ENCODE assay signal across 7 mouse cellular contexts in the genomic region with DNA sequence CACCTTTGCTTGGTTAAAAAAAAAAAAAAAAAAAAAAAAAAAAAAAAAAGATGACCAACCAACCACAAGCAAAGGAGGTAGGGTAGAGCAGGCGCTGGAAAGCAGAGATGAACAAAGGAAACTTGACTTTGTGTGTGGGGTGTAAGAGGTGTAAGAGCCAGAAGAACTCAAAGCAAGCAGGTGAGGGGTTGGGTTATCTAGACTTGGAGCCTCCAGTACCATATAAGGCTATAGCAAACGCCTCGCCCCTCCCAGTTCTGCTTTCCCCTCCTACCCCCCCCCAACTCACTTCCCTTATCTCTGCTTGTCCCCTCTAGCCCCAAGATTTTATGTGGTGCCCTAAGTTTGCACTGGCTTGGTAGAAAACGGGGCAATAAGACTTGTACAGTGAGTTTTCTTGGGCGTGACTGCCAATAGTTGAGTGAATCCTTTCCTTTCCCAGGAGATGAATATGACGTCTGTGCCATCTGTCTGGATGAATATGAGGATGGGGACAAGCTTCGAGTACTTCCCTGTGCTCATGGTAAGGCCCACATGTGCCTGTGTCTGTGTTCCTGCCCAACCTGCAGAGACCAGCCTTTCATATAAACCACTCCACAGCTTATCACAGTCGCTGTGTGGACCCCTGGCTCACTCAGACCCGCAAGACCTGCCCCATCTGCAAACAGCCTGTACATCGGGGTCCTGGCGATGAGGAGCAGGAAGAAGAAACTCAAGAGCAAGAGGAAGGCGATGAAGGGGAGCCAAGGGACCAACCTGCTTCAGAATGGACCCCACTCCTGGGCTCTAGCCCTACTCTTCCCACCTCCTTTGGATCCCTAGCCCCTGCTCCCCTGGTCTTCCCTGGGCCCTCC. TPM values are rescaled to one million over a fixed set of nuclear protein-coding genes. Genes with fewer than 3 reads are reported as not detected.
DNase-seq lines count a peak whose midpoint lies in the region; ATAC-seq and TF ChIP-seq lines count a peak whose summit lies in the region.

No protein-coding gene starts in this region.

- ATAC-seq in inflammation-experienced regulatory T-cells, adult 6 months: peak; percentile 49
- ATAC-seq in midbrain, embryonic 11.5 days (ENCODE audit: low FRiP score): no peak

- TF ChIP-seq CTCF in small intestine, adult 2 months (IDR thresholded peaks at IDR 0.05; ENCODE audit: extremely low read depth, insufficient read length, insufficient replicate concordance, low read depth, low read length): no peak

- DNase-seq in layer of hippocampus, adult 8-10 months (ENCODE audit: low spot score in 2 of 2): peak; percentile 7 to 16
- no peak for DNase-seq in layer of hippocampus, postnatal 14 days (ENCODE audit: low spot score in 2 of 2)
- peak; percentile 88 for DNase-seq in MEL-GATA-1-ER (ENCODE audit: extremely low read depth, low read depth)
- DNase-seq in adrenal gland, postnatal 36 days: no peak
- no peak for DNase-seq in midbrain, embryonic 11.5 days (ENCODE audit: low spot score, missing footprints)

- no peaks in the 10 kb centered on the region for H3K9me3 ChIP-seq in midbrain, embryonic 11.5 days (ENCODE audit: control insufficient read depth, low read length)

- WGBS in small intestine, adult 2 months: 35% methylated on average over 12 of the region's 12 CpGs
- WGBS in midbrain, embryonic 11.5 days: 85% methylated on average over 12 of the region's 12 CpGs

- peak overlapping the region; percentile 80 for H3K27ac ChIP-seq in small intestine, adult 2 months (ENCODE audit: insufficient read depth, low read depth, low read length)
- H3K27ac ChIP-seq in midbrain, embryonic 11.5 days (ENCODE audit: low read depth, low read length): no peak overlapping the region

- no peaks in the 10 kb centered on the region for H3K27me3 ChIP-seq in small intestine, adult 2 months (ENCODE audit: control insufficient read depth, insufficient read depth, low read length)
- H3K27me3 ChIP-seq in midbrain, embryonic 11.5 days (ENCODE audit: control insufficient read depth, insufficient read depth, low read length): no peaks in the 10 kb centered on the region

- H3K36me3 ChIP-seq in small intestine, adult 2 months (ENCODE audit: control insufficient read depth, insufficient read depth, low read length): peaks cover 49% of the 10 kb centered on the region
- peaks cover 17% of the 10 kb centered on the region for H3K36me3 ChIP-seq in midbrain, embryonic 11.5 days (ENCODE audit: control insufficient read depth, insufficient read depth, low read length)

- H3K4me3 ChIP-seq in small intestine, adult 2 months (ENCODE audit: low read depth, low read length): peak overlapping the region; percentile 45
- no peak overlapping the region for H3K4me3 ChIP-seq in midbrain, embryonic 11.5 days (ENCODE audit: low read depth, low read length)

- TF ChIP-seq POLR2A in small intestine, adult 2 months (IDR thresholded peaks at IDR 0.05; ENCODE audit: low read depth, low read length): no peak

- peaks cover 23% of the 10 kb centered on the region for H3K4me1 ChIP-seq in small intestine, adult 2 months (ENCODE audit: control insufficient read depth, insufficient read depth, insufficient read length, low read length)
- H3K4me1 ChIP-seq in midbrain, embryonic 11.5 days (ENCODE audit: control insufficient read depth, insufficient read depth, low read length): peaks cover 34% of the 10 kb centered on the region

- no peak overlapping the region for H3K9ac ChIP-seq in midbrain, embryonic 11.5 days (ENCODE audit: low read length)

- H3K4me2 ChIP-seq in midbrain, embryonic 11.5 days: no peak overlapping the region

RNA-seq across cellular contexts. Expression of a gene that starts 3.3 kb away (rescaled TPM):
- 100 to 1,000 TPM; 118 to 129 (median 122) TPM for total RNA-seq in layer of hippocampus, adult 8-10 months (2022)
- 100 to 1,000 TPM; 124 to 127 TPM for total RNA-seq in layer of hippocampus, postnatal 14 days (2021)
- 100 to 1,000 TPM in 2 of 3 experiments, 10 to 100 TPM in 1; 85.3 to 111 (median 111) TPM for polyA plus RNA-seq in inflammation-experienced regulatory T-cells, adult 6 months (2017; shearing (Covaris generic))
- 109 and 147 TPM in 2 replicates for polyA plus RNA-seq in small intestine, adult 2 months (2012; rRNA removed)
- 100 to 1,000 TPM; 127 to 165 TPM for total RNA-seq in adrenal gland, postnatal 36 days (2021)
- 134 and 142 TPM in 2 replicates for polyA plus RNA-seq in midbrain, embryonic 11.5 days (2014; fragmentation: Nextera tagmentation; extraction: Ambion mirVana)

RNA-seq across cellular contexts. Expression of a gene that starts 3.5 kb away (rescaled TPM):
- 100 to 1,000 TPM in 1 of 4 experiments, 10 to 100 TPM in 3; 84.8 to 102 (median 92.8) TPM for total RNA-seq in layer of hippocampus, adult 8-10 months (2022)
- 10 to 100 TPM; 70.2 to 72.3 TPM for total RNA-seq in layer of hippocampus, postnatal 14 days (2021)
- polyA plus RNA-seq in inflammation-experienced regulatory T-cells, adult 6 months (2017; shearing (Covaris generic)): 100 to 1,000 TPM; 276 to 454 (median 423) TPM
- 43.0 and 114 TPM in 2 replicates for polyA plus RNA-seq in small intestine, adult 2 months (2012; rRNA removed)
- total RNA-seq in adrenal gland, postnatal 36 days (2021): 10 to 100 TPM; 83.6 to 83.8 TPM
- polyA plus RNA-seq in midbrain, embryonic 11.5 days (2014; fragmentation: Nextera tagmentation; extraction: Ambion mirVana): 87.0 and 87.9 TPM in 2 replicates

RNA-seq across cellular contexts. Expression of a gene that starts 3.9 kb away (rescaled TPM):
- 100 to 1,000 TPM; 268 to 335 (median 298) TPM for total RNA-seq in layer of hippocampus, adult 8-10 months (2022)
- total RNA-seq in layer of hippocampus, postnatal 14 days (2021): 100 to 1,000 TPM; 340 to 380 TPM
- 1,000 to 10,000 TPM; 3,037 to 4,758 (median 3,214) TPM for polyA plus RNA-seq in inflammation-experienced regulatory T-cells, adult 6 months (2017; shearing (Covaris generic))
- 2,319 and 5,668 TPM in 2 replicates for polyA plus RNA-seq in small intestine, adult 2 months (2012; rRNA removed)
- 100 to 1,000 TPM; 853 to 925 TPM for total RNA-seq in adrenal gland, postnatal 36 days (2021)
- 1,303 and 1,326 TPM in 2 replicates for polyA plus RNA-seq in midbrain, embryonic 11.5 days (2014; fragmentation: Nextera tagmentation; extraction: Ambion mirVana)

RNA-seq across cellular contexts. Expression of a gene that starts 6.5 kb away (rescaled TPM):
- 10 to 100 TPM in 3 of 4 experiments, 1 to 10 TPM in 1; 10.0 to 14.5 (median 11.2) TPM for total RNA-seq in layer of hippocampus, adult 8-10 months (2022)
- 10 to 100 TPM in 1 of 2 experiments, 1 to 10 TPM in 1; 5.9 to 10.1 TPM for total RNA-seq in layer of hippocampus, postnatal 14 days (2021)
- 10 to 100 TPM in 2 of 3 experiments, 1 to 10 TPM in 1; 6.2 to 27.4 (median 21.7) TPM for polyA plus RNA-seq in inflammation-experienced regulatory T-cells, adult 6 months (2017; shearing (Covaris generic))
- polyA plus RNA-seq in small intestine, adult 2 months (2012; rRNA removed): 3.3 and 12.7 TPM in 2 replicates
- total RNA-seq in adrenal gland, postnatal 36 days (2021): 10 to 100 TPM; 21.2 to 35.5 TPM
- 13.8 and 14.3 TPM in 2 replicates for polyA plus RNA-seq in midbrain, embryonic 11.5 days (2014; fragmentation: Nextera tagmentation; extraction: Ambion mirVana)

RNA-seq across cellular contexts. Expression of a gene that starts 11.6 kb away (rescaled TPM):
- under 1 TPM in 1 of 4 experiments, not detected in 3; 0.21 TPM for total RNA-seq in layer of hippocampus, adult 8-10 months (2022)
- total RNA-seq in layer of hippocampus, postnatal 14 days (2021): not detected
- polyA plus RNA-seq in inflammation-experienced regulatory T-cells, adult 6 months (2017; shearing (Covaris generic)): under 1 TPM; 0.17 to 0.69 (median 0.21) TPM
- 0.04 and 0.22 TPM in 2 replicates for polyA plus RNA-seq in small intestine, adult 2 months (2012; rRNA removed)
- total RNA-seq in adrenal gland, postnatal 36 days (2021): under 1 TPM in 1 of 2 experiments, not detected in 1; 0.13 TPM
- 0.61 and 0.81 TPM in 2 replicates for polyA plus RNA-seq in midbrain, embryonic 11.5 days (2014; fragmentation: Nextera tagmentation; extraction: Ambion mirVana)

Comparison
In these comparisons a context has a peak if more than half of its experiments do, and no peak if none do; other contexts are left out.
1. DNase-seq: peak in layer of hippocampus, adult 8-10 months (2 of 2) and MEL-GATA-1-ER (single experiment); none in layer of hippocampus, postnatal 14 days (0 of 2), adrenal gland, postnatal 36 days (0 of 2) and midbrain, embryonic 11.5 days (single experiment).